Mouse (Mus musculus) embryo, embryonic 11 days (tissue): ENCODE measurements around the gene Hmgcr.
"Not testable (repeated sequence)": the region's sequence is repeated elsewhere in the genome, so short reads cannot be mapped to it uniquely, and the experiment has no call there.

Experiments used
- DNase-seq: peaks from one replicate; pipeline ENCODE4 v3.0.0-alpha.2; 2015

Hmgcr gene

GRCm38 (mm10) chr13:96670019-96670405, 724 bp downstream of the Hmgcr start:
- no peak for DNase-seq

- no peak for DNase-seq
Measured at GRCm38 (mm10) chr13:96664419-96664974, 6.2 kb downstream of the Hmgcr start.

DNA sequence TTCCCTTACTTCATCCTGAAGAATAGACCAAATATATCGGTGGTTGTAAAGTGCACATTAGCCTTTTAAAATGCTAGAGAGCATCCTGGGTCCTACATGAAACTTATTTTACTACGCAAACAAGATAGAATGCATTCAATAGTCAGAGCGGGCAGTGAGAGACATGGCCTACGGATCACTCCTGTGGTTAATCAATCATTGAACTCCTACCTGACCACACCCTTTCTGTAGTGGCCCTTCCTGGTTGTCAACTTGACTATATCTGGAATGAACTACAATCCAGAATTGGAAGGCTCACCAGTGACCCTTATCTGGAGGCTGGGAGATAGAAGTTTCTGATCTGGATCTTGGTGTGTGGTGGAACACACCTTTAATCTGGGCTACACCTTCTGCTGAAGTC, 7.6 kb downstream of the Hmgcr start:
- DNase-seq, result not testable (repeated sequence)

GRCm38 (mm10) chr13:96660095-96660860, 10.5 kb downstream of the Hmgcr start:
- DNase-seq, result no peak

- no peak for DNase-seq
Measured at GRCm38 (mm10) chr13:96658936-96659335, 11.8 kb downstream of the Hmgcr start.

GRCm38 (mm10) chr13:96656673-96657072, 14.1 kb downstream of the Hmgcr start:
- DNase-seq, result no peak

DNA sequence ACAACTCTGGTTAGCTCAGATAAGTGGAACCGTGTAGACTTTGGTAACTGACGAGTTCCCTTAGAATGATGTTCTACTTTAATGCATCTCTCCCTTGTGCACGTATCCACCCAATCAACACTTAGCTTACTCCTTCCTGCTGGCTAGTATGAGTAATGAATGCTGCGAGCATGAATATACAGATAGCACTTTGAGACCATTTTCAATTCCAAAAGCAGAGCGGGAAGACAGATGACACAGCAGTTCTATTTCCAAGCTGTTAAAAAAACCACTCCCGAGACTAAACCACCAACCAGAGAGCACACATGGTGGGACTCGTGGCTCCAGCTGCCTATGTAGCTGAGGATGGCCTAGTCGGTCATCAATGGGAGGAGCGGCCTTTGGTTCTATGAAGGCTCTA, 17.7 kb downstream of the Hmgcr start:
- DNase-seq, result no peak

- no peak for DNase-seq
Measured at GRCm38 (mm10) chr13:96645822-96646221, 24.9 kb downstream of the Hmgcr start.

DNA sequence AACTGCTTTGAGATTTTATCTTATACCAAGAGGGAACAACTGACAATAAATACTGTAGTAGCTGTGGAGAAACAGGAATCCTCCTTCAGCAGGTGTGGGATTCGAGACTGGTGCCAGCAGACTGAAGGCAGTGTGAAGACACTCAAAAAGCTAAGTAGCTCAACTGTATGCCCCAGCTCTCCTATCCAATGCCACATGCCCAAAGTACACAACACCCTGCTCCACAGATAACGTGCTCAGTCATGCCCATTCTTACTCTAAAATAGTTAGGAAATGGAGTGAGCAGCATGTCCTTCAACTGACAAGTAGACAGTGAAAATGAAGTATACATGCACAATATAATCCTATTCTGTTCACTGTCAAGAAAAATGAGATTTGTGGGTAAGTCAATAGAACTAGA, 26.6 kb downstream of the Hmgcr start:
- no peak for DNase-seq

GRCm38 (mm10) chr13:96630396-96630795, 40.3 kb downstream of the Hmgcr start:
- DNase-seq, result no peak

GRCm38 (mm10) chr13:96620891-96621290, 49.8 kb downstream of the Hmgcr start:
- DNase-seq, result no peak

DNA sequence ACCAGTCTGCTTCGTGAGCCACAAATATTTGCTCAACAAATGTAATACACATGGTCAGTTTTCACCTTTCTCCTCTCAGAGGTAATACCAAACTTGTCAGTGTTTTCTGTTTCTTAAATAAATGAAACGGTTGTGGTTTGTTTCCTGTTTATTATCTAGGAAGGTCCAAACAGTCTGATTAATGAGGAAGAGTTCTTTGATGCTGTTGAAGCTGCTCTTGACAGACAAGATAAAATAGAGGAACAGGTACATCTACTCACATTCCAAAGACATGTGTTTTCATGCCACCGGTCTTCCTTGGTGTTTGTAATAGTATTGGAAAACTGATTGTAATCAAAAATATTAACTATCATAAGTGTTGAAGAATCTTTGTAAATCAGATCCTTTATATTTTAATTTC, 56.1 kb downstream of the Hmgcr start:
- DNase-seq, result no peak

GRCm38 (mm10) chr13:96604242-96604641, 66.5 kb downstream of the Hmgcr start:
- no peak for DNase-seq

- DNase-seq, result no peak
Measured at GRCm38 (mm10) chr13:96599182-96599581, 71.6 kb downstream of the Hmgcr start.
